Mouse (Mus musculus): ENCODE data around the gene Trio. TPM values are rescaled to one million over a fixed set of nuclear protein-coding genes. Genes with fewer than 3 reads are reported as not detected.

Trio gene
- polyA plus RNA-seq, 1 experiment from 2014 or later = 103 TPM

DNA sequence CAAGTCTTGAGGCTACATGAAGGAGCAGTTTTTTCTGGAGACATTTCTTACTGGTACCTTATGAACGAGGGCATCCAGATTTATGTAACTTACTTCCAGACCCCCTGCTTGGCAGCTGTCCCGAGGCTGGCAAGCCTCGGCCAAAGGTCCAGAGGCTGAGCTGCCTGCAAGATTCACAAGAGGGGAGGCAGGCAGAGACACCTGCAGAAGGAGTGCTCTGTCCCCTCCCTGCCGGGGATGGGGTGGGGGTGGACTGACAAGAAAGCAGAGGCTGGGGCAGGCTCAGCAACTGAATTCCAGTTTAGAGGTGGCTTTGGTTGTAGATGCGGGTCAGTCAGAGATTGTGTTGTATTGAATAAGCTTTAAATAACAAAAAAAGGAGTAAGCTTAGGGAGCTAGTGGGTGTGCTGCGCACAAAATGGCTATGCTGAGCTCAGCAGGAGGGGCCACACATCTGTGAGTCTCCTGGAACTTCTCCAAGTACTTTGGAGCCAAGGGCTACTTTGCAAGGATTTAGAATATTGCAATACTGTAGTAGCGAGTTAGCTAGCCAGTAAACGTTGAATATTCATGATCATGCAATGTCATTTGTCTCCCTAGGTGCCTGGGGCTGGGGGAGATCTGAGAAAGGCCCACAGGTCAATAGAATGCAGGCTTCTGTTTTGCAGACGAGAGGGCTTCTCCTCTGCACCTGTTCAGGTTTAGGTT is 15.7 kb upstream of the Trio start:
- ATAC-seq = no peak
- no peak for TF ChIP-seq CTCF (IDR thresholded peaks at IDR 0.05)
- in situ Hi-C loops (cut with MboI; ENCODE audit: low pct_unique_long_range_greater_than_20kb) = no loop called here
- ChIA-PET POLR2A (no interaction called here), CTCF (interaction anchor here (1.4 kb wide), 1 partner anchor 124 kb away, joined by 3 read pairs; no protein-coding TSS in a partner anchor)
- no peaks in the 10 kb centered on the region for H3K27me3 ChIP-seq
- DNase-seq (ENCODE audit: low read depth, low spot score) = no peak

DNA sequence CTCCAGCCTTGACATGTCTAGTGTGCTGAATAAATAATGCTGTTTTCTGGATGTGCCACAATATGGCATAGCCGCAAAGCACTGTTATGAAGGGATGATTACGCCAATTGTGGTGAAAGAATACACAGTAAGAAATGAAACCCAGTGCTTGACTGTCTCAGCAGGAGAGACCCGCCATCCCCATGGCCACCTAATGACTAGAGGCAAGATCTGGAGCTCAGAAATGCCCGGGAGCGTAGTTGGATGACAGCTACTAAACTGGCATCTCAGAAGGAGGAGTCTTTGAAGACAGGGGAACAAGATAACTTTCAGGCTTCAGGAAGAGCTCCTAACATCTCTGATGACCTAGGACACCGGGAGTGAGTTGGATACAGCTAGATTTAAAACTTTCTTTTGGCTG is 12.0 kb upstream of the Trio start:
- POLR2A ChIA-PET = no interaction called here
- ATAC-seq (no peak), DNase-seq (ENCODE audit: low read depth, low spot score) (no peak)
- TF ChIP-seq CTCF (IDR thresholded peaks at IDR 0.05) = no peak
- in situ Hi-C loops (cut with MboI; ENCODE audit: low pct_unique_long_range_greater_than_20kb) = no loop called here
- no peaks in the 10 kb centered on the region for H3K27me3 ChIP-seq
- CTCF ChIA-PET = interaction anchor here (1.0 to 1.3 kb wide), 2 partner anchors 7 to 118 kb away, joined by 3 to 4 read pairs; no protein-coding TSS in a partner anchor

DNA sequence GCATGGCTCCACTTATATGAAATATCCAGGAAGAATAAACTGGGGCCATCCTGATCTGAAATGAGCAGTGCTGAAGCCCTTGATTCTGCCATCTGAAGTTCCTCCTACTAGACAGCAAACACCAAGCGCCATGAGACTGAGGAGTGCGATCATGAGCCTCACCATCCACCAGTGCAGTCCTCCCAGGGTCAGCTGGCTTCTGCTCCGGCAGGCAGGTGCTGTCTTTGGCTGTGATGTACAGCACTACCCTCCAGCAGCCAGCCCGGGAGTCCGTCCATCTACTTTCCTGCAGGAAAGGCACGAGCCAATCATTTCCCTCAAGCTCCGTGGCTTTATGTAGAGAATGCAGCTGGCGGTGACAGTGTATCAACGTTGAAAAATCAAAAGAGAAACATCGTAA is 10.0 kb upstream of the Trio start:
- in situ Hi-C loops (cut with MboI; ENCODE audit: low pct_unique_long_range_greater_than_20kb) = no loop called here
- DNase-seq (ENCODE audit: low read depth, low spot score) = no peak
- no peak for ATAC-seq
- ChIA-PET POLR2A (no interaction called here), CTCF (no interaction called here)
- no peak for TF ChIP-seq CTCF (IDR thresholded peaks at IDR 0.05)
- no peaks in the 10 kb centered on the region for H3K27me3 ChIP-seq

DNA sequence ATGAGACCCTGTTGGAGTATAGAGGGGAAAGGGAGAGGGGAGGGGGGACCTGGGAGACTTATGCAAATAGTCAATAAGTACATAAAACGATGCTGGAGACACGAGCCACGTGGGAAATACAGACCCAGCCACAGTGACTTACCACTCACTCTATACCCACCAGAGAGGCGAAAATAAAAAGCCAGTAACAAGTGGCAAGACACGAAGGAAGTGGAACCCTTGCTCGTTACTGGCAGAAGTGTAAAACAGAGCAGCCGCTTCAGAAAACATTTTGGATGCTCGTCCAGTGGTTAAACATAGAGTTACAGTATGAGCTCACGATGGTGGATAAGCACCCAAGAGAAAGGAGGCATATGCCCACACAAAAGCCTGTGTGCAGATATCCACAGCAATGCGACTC is 9.0 kb upstream of the Trio start:
- no peak for TF ChIP-seq CTCF (IDR thresholded peaks at IDR 0.05)
- ATAC-seq (no peak), DNase-seq (ENCODE audit: low read depth, low spot score) (no peak)
- in situ Hi-C loops (cut with MboI; ENCODE audit: low pct_unique_long_range_greater_than_20kb) = loop anchor here (5.0 kb wide), 2 partner anchors 33 to 128 kb away; no protein-coding TSS in a partner anchor
- ChIA-PET CTCF (no interaction called here), POLR2A (interaction anchor here (0.7 kb wide), 1 partner anchor 215 kb away, joined by 8 read pairs; no protein-coding TSS in a partner anchor)
- no peaks in the 10 kb centered on the region for H3K27me3 ChIP-seq

DNA sequence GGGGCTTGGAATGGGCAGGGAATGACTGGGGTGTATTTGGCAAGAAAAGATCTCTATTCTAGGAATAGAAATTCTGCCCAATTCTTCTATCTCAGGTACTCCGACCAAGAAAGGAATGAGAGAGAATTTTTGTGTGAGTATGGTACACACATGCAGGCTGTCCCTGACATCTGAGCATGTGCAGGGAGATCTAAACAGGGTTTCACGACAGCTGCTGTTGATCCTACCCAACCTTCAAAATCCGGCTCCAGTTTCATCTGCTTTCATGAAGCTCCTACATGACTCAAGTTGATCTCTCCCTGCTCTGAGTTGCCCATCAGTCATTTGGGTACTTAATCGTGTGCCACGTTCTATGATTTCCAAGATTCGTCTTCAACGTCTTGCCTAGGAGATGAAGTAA is 3.7 kb upstream of the Trio start:
- no peaks in the 10 kb centered on the region for H3K27me3 ChIP-seq
- DNase-seq (ENCODE audit: low read depth, low spot score) (no peak), ATAC-seq (no peak)
- no peak for TF ChIP-seq CTCF (IDR thresholded peaks at IDR 0.05)
- ChIA-PET CTCF (interaction anchor here (1.6 kb wide), 1 partner anchor 10 kb away, joined by 3 read pairs; no protein-coding TSS in a partner anchor), POLR2A (no interaction called here)
- in situ Hi-C loops (cut with MboI; ENCODE audit: low pct_unique_long_range_greater_than_20kb) = loop anchor here (5.0 kb wide), 1 partner anchor 153 kb away; no protein-coding TSS in a partner anchor

DNA sequence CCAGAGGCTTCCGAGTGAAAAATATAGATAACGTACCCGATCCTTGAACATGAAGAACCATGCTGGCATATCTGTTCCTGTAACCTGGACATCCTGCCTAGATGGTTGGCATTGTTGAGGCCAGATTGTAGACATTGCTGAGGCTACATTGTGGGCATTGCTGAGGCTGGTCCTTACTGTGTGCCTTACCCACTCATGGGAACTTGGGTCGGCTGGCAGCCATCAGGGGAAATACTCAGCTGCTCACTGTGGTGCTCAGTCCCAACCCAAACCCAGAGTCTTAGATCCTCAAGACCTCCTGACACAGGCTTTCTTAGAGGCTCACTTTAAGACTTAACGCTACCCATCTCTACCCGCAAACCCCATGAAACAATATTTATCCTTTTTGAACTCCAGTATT is 2.9 kb upstream of the Trio start:
- ATAC-seq (no peak), DNase-seq (ENCODE audit: low read depth, low spot score) (no peak)
- no peaks in the 10 kb centered on the region for H3K27me3 ChIP-seq
- TF ChIP-seq CTCF (IDR thresholded peaks at IDR 0.05) = no peak
- ChIA-PET POLR2A (no interaction called here), CTCF (interaction anchor here (1.2 to 2.3 kb wide), 4 partner anchors 9 to 109 kb away, joined by 3 to 11 read pairs (median 3); no protein-coding TSS in a partner anchor)
- in situ Hi-C loops (cut with MboI; ENCODE audit: low pct_unique_long_range_greater_than_20kb) = loop anchor here (5.0 kb wide), 1 partner anchor 154 kb away; no protein-coding TSS in a partner anchor

DNA sequence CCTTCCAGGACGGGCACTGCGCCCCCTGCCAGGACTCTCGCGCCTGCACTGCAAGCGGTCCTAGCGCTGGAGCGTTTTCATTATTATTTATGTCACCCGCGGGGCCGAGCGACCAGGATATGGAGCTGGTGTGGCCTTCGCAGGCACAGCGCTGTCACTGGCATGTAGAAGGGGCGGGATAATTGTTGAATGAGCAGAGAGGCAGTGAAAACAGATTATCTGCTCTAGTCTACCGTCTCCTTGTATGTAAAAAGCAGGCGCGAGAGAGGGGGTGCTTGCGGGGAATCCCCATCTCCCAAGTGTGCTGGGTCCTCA is 476 bp upstream of the Trio start:
- no peak for TF ChIP-seq CTCF (IDR thresholded peaks at IDR 0.05)
- no peak for ATAC-seq
- ChIA-PET CTCF (interaction anchor here (0.9 to 2.8 kb wide), 5 partner anchors 102 to 115 kb away, joined by 3 to 13 read pairs (median 4); no protein-coding TSS in a partner anchor), POLR2A (interaction anchor here (1.1 to 1.3 kb wide), 3 partner anchors 84 to 121 kb away, joined by 3 read pairs; no protein-coding TSS in a partner anchor)
- in situ Hi-C loops (cut with MboI; ENCODE audit: low pct_unique_long_range_greater_than_20kb) = loop anchor here (5.0 kb wide), 1 partner anchor 156 kb away; no protein-coding TSS in a partner anchor
- DNase-seq (ENCODE audit: low read depth, low spot score) = no peak
- no peaks in the 10 kb centered on the region for H3K27me3 ChIP-seq

DNA sequence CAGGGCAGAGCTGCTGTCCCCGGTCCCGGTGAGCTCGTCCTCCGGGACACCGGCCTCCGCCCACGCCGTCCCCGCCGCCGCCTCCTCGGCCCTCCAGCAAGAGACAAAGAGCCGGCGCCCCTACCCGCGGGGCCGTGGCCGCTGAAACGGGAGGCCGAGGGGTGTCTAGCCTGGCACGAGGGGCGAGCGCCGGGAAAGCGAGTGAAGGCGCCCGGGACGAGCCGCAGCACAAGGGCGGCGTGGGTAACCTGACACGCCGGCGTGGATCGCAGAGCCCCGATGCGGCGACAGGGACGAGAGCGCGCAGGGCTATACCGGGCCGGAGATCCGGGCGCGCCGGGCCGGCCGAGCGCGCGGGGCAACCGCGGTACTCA is 696 bp downstream of the Trio start:
- ChIA-PET POLR2A (interaction anchor here (0.6 to 1.9 kb wide), 7 partner anchors 17 to 104 kb away, joined by 3 to 9 read pairs (median 3); no protein-coding TSS in a partner anchor), CTCF (interaction anchor here (1.5 to 2.8 kb wide), 2 partner anchors 103 to 104 kb away, joined by 4 to 13 read pairs; no protein-coding TSS in a partner anchor)
- peak; percentile 28 for ATAC-seq
- DNase-seq (ENCODE audit: low read depth, low spot score) = no peak
- in situ Hi-C loops (cut with MboI; ENCODE audit: low pct_unique_long_range_greater_than_20kb) = loop anchor here (5.0 kb wide), 1 partner anchor 157 kb away; no protein-coding TSS in a partner anchor
- H3K27me3 ChIP-seq = no peaks in the 10 kb centered on the region
- no peak for TF ChIP-seq CTCF (IDR thresholded peaks at IDR 0.05)

DNA sequence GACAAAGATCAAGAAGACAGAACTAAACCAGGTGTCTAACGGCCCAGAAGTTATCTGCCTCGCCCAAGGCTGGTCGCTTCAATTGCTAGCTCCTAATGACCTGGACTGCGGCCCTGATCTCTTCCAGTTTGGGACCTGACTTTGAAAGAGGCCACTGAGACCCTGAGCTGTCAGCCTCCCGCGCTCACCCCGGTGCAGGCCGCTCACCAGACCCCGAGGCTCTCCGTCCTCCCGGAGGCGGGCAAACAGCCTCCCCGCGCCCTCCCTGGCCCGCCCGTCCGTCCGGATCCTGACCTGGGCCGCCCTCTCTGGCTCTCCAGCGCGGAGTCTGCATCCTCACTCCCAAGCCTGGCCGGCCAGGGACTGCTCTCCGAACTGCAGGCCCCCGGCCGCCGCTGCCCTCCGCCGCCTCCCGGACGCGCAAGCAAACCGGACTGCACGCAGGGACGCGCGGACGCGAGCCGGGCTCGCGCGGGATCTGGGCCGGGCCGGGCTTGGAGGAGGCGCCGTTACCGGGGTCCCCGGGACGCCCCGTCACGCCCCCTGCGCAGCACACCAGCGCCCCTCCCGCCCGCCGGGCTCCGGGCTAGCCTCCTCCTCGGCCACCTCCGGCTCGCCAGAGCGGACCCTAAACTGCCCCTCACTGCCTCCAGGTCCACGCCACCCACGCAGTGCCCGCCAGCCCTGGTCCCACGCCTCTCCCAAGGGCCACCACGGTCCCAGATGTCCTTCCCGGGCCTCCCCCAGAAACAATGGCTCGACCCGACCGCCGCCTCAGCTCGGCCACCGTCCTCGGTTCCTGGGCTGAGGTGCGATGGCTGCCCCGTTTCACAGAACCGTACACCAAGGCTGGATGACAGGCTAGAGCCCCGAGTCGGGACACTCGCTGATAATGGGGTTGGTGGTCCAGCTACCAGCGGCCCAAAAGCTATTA is 1.4 kb downstream of the Trio start:
- DNase-seq (ENCODE audit: low read depth, low spot score) = no peak
- in situ Hi-C loops (cut with MboI; ENCODE audit: low pct_unique_long_range_greater_than_20kb) = no loop called here
- ATAC-seq = peak; percentile 48
- POLR2A ChIA-PET = interaction anchor here (0.6 to 1.9 kb wide), 5 partner anchors 16 to 103 kb away, joined by 3 to 9 read pairs (median 7); no protein-coding TSS in a partner anchor
- CTCF ChIA-PET = interaction anchor here (1.8 to 2.8 kb wide), 2 partner anchors 11 to 104 kb away, joined by 6 to 13 read pairs; no protein-coding TSS in a partner anchor
- H3K27me3 ChIP-seq = no peaks in the 10 kb centered on the region
- TF ChIP-seq CTCF (IDR thresholded peaks at IDR 0.05) = no peak

DNA sequence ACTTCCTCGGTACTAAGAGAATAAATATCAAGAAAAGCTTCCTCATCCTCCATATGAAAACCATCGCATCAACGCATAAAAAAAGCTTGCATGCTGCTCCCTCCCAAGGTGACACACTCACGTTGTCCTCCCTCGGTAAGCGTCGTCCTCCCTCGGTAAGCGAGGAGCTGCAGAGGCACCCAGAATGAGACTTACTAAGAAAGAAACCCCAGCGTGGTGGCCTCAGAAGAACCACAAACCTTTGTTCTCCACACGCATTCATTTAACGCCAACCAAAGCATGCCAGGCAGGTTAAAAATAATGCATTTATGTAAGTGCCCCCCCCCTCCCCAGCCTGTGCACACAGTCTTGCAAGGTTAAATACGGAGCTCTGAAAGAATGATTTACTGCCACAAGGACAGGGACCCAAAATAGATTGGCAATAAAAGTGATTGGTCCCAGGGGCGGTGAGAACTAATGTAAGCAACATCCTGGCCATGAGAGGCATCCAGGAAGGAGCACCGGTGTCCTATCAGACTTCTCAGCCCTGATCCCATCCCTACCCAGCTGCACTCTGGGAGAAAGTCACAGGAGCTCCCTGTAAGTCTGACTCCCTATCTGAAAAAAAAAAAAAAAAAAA is 3.9 kb downstream of the Trio start:
- in situ Hi-C loops (cut with MboI; ENCODE audit: low pct_unique_long_range_greater_than_20kb) = no loop called here
- no peak for TF ChIP-seq CTCF (IDR thresholded peaks at IDR 0.05)
- ATAC-seq (no peak), DNase-seq (ENCODE audit: low read depth, low spot score) (no peak)
- POLR2A ChIA-PET = interaction anchor here (0.6 to 1.2 kb wide), 3 partner anchors 13 to 123 kb away, joined by 3 to 15 read pairs (median 4); no protein-coding TSS in a partner anchor
- CTCF ChIA-PET = interaction anchor here (0.6 to 2.9 kb wide), 8 partner anchors 13 to 102 kb away, joined by 3 to 24 read pairs (median 3); no protein-coding TSS in a partner anchor
- H3K27me3 ChIP-seq = no peaks in the 10 kb centered on the region
